Mouse (Mus musculus): Measurements from ENCODE around the gene Lhx5.

GRCm38 (mm10) chr5:120467026-120467425 lies 35.5 kb downstream of the Lhx5 start:
- TF ChIP-seq POLR2A (IDR thresholded peaks at IDR 0.05; ENCODE audit: borderline replicate concordance, extremely low read depth, insufficient read depth, insufficient read length, poor library complexity, severe bottlenecking) (no peak), CTCF (IDR thresholded peaks at IDR 0.05; ENCODE audit: borderline replicate concordance, extremely low read depth, insufficient read depth, insufficient read length) (no peak)

Data from brain, embryonic 14.5 days (tissue).